Mouse (Mus musculus): ENCODE data around the gene Gm11554.

- no peak for TF ChIP-seq POLR2A (IDR thresholded peaks at IDR 0.05; ENCODE audit: borderline replicate concordance, extremely low read depth, insufficient read depth, insufficient read length, poor library complexity, severe bottlenecking)
- no peak for TF ChIP-seq CTCF (IDR thresholded peaks at IDR 0.05; ENCODE audit: borderline replicate concordance, extremely low read depth, insufficient read depth, insufficient read length)
Measured at GRCm38 (mm10) chr11:99758877-99759276, 45.4 kb downstream of the Gm11554 start.
